Comparison of ENCODE assay signal across 8 mouse cellular contexts in genomic region chr11:3912875-3913271, GRCm38 (mm10). TPM values are rescaled to one million over a fixed set of nuclear protein-coding genes. Genes with fewer than 3 reads are reported as not detected.
DNase-seq lines count a peak whose midpoint lies in the region; ATAC-seq and TF ChIP-seq lines count a peak whose summit lies in the region.

No protein-coding gene starts in this region.

- peaks cover 5% of the 10 kb centered on the region for H3K27me3 ChIP-seq in liver, adult 2 months (ENCODE audit: control insufficient read depth, insufficient read depth, low read length)
- H3K27me3 ChIP-seq in forebrain, postnatal 0 days (ENCODE audit: insufficient read depth, low read length) = no peaks in the 10 kb centered on the region
- H3K27me3 ChIP-seq in intestine, embryonic 14.5 days (replicated peaks; ENCODE audit: control insufficient read depth, insufficient read depth, low read length) = peaks cover 7% of the 10 kb centered on the region; the same call in 1 of the 2 replicates
- peaks cover 26% of the 10 kb centered on the region for H3K27me3 ChIP-seq in liver, postnatal 0 days (ENCODE audit: insufficient read depth, low read length)
- no peaks in the 10 kb centered on the region for H3K27me3 ChIP-seq in neural tube, embryonic 14.5 days (ENCODE audit: control insufficient read depth, insufficient read depth, low read length)

- no peaks in the 10 kb centered on the region for H3K79me2 ChIP-seq in liver, adult 2 months (ENCODE audit: control insufficient read depth, insufficient read depth, low read length)

- no peak for TF ChIP-seq EP300 in liver, postnatal 0 days (IDR thresholded peaks at IDR 0.05; ENCODE audit: low read depth)

- peak overlapping the region; percentile 58; the same call in 1 of the 2 replicates for H3K4me3 ChIP-seq in liver, adult 2 months (ENCODE audit: insufficient read depth, low read depth, low read length)
- H3K4me3 ChIP-seq in forebrain, postnatal 0 days (ENCODE audit: low read depth, low read length) = peak overlapping the region; percentile 68
- peak overlapping the region; percentile 50 for H3K4me3 ChIP-seq in intestine, embryonic 14.5 days (ENCODE audit: low read depth, low read length)
- peak overlapping the region; percentile 59 for H3K4me3 ChIP-seq in liver, postnatal 0 days (ENCODE audit: low read depth, low read length)
- H3K4me3 ChIP-seq in neural tube, embryonic 14.5 days (ENCODE audit: low read depth, low read length) = peak overlapping the region; percentile 61

- H3K4me2 ChIP-seq in forebrain, postnatal 0 days (ENCODE audit: low read depth) = peak overlapping the region; percentile 92
- H3K4me2 ChIP-seq in intestine, embryonic 14.5 days (ENCODE audit: low read length) = peak overlapping the region; percentile 84
- H3K4me2 ChIP-seq in liver, postnatal 0 days (ENCODE audit: low read depth, low read length) = peak overlapping the region; percentile 84
- peak overlapping the region; percentile 93 for H3K4me2 ChIP-seq in neural tube, embryonic 14.5 days (ENCODE audit: low read depth, low read length)

- no peak overlapping the region for H3K27ac ChIP-seq in liver, adult 2 months (replicated peaks; ENCODE audit: insufficient read depth, low read depth, low read length)
- H3K27ac ChIP-seq in forebrain, postnatal 0 days (ENCODE audit: low read depth, low read length) = peak overlapping the region; percentile 80
- no peak overlapping the region for H3K27ac ChIP-seq in intestine, embryonic 14.5 days (ENCODE audit: low read depth)
- no peak overlapping the region for H3K27ac ChIP-seq in liver, postnatal 0 days (ENCODE audit: low read depth)
- peak overlapping the region; percentile 71; the same call in 1 of the 2 replicates for H3K27ac ChIP-seq in neural tube, embryonic 14.5 days (ENCODE audit: low read depth, low read length)

- 0 out of 2 replicates have a peak, but pooled peaks have one; percentile 11 for ATAC-seq in forebrain, postnatal 0 days
- 0 out of 2 replicates have a peak, but pooled peaks have one; percentile 16 for ATAC-seq in intestine, embryonic 14.5 days (replicated peaks; ENCODE audit: low FRiP score, low TSS enrichment, low read depth)
- no peak for ATAC-seq in liver, postnatal 0 days
- ATAC-seq in neural tube, embryonic 14.5 days (ENCODE audit: low read depth) = peak; percentile 31; the same call in 1 of the 2 replicates

- no peak for TF ChIP-seq CTCF in liver, adult 2 months (IDR thresholded peaks at IDR 0.05; ENCODE audit: low read depth, low read length)
- TF ChIP-seq CTCF in brain, embryonic 14.5 days (IDR thresholded peaks at IDR 0.05; ENCODE audit: borderline replicate concordance, extremely low read depth, insufficient read depth, insufficient read length) = no peak; the same call in 1 of the 2 replicates
- TF ChIP-seq CTCF in forebrain, postnatal 0 days (IDR thresholded peaks at IDR 0.05; ENCODE audit: low read depth) = peak; percentile 40; the same call in 1 of the 2 replicates
- peak; percentile 14; the same call in 1 of the 2 replicates for TF ChIP-seq CTCF in liver, postnatal 0 days (IDR thresholded peaks at IDR 0.05; ENCODE audit: low read depth)

- H3K4me1 ChIP-seq in liver, adult 2 months (ENCODE audit: control insufficient read depth, insufficient read depth, low read length) = peaks cover 3% of the 10 kb centered on the region; the same call in 1 of the 2 replicates
- peaks cover 23% of the 10 kb centered on the region for H3K4me1 ChIP-seq in forebrain, postnatal 0 days (ENCODE audit: insufficient read depth)
- H3K4me1 ChIP-seq in intestine, embryonic 14.5 days (replicated peaks; ENCODE audit: control insufficient read depth, insufficient read depth, low read length) = peaks cover 4% of the 10 kb centered on the region
- H3K4me1 ChIP-seq in liver, postnatal 0 days (ENCODE audit: insufficient read depth) = peaks cover 17% of the 10 kb centered on the region
- peaks cover 33% of the 10 kb centered on the region for H3K4me1 ChIP-seq in neural tube, embryonic 14.5 days (ENCODE audit: control insufficient read depth, insufficient read depth, low read length)

- TF ChIP-seq POLR2A in liver, adult 2 months (IDR thresholded peaks at IDR 0.05; ENCODE audit: extremely low read depth, insufficient read depth, low read length) = no peak
- no peak for TF ChIP-seq POLR2A in brain, embryonic 14.5 days (IDR thresholded peaks at IDR 0.05; ENCODE audit: borderline replicate concordance, extremely low read depth, insufficient read depth, insufficient read length, poor library complexity, severe bottlenecking)

- 19% methylated on average over 16 of the region's 16 CpGs for WGBS in liver, adult 2 months
- WGBS in forebrain, postnatal 0 days = 3% methylated on average over 16 of the region's 16 CpGs
- 4% methylated on average over 16 of the region's 16 CpGs for WGBS in intestine, embryonic 14.5 days
- WGBS in liver, postnatal 0 days (ENCODE audit: insufficient replicate concordance) = 9% methylated on average over 16 of the region's 16 CpGs
- 4% methylated on average over 16 of the region's 16 CpGs for WGBS in neural tube, embryonic 14.5 days

- no peak for DNase-seq in liver, adult 2 months (ENCODE audit: extremely low read depth, low read depth, low spot score)
- no peak for DNase-seq in liver
- peak; percentile 55 for DNase-seq in brain, embryonic 14.5 days (ENCODE audit: low read depth)
- DNase-seq in forebrain, postnatal 0 days = no peak
- peak; percentile 68 for DNase-seq in intestine, embryonic 14.5 days (ENCODE audit: low spot score)
- DNase-seq in liver, postnatal 0 days = no peak
- DNase-seq in frontal cortex, adult 2 months (ENCODE audit: extremely low spot score in 1 of 2, low spot score in 1 of 2) = no peak

- no peaks in the 10 kb centered on the region for H3K9me3 ChIP-seq in forebrain, postnatal 0 days (ENCODE audit: low read length)
- no peaks in the 10 kb centered on the region for H3K9me3 ChIP-seq in intestine, embryonic 14.5 days (ENCODE audit: control insufficient read depth, low read length)
- H3K9me3 ChIP-seq in liver, postnatal 0 days (ENCODE audit: low read length) = no peaks in the 10 kb centered on the region
- H3K9me3 ChIP-seq in neural tube, embryonic 14.5 days (ENCODE audit: control insufficient read depth, low read length) = no peaks in the 10 kb centered on the region

- peak overlapping the region; percentile 32 for H3K9ac ChIP-seq in liver, adult 2 months (ENCODE audit: low read depth, low read length)
- peak overlapping the region; percentile 73 for H3K9ac ChIP-seq in forebrain, postnatal 0 days
- H3K9ac ChIP-seq in intestine, embryonic 14.5 days (ENCODE audit: low read length) = peak overlapping the region; percentile 36; the same call in 1 of the 2 replicates
- H3K9ac ChIP-seq in liver, postnatal 0 days (replicated peaks) = peak overlapping the region; percentile 41
- peak overlapping the region; percentile 66 for H3K9ac ChIP-seq in neural tube, embryonic 14.5 days (replicated peaks; ENCODE audit: low read depth, low read length)

- H3K36me3 ChIP-seq in liver, adult 2 months (ENCODE audit: control insufficient read depth, insufficient read depth, low read length) = no peaks in the 10 kb centered on the region
- H3K36me3 ChIP-seq in forebrain, postnatal 0 days (ENCODE audit: insufficient read depth) = no peaks in the 10 kb centered on the region
- H3K36me3 ChIP-seq in intestine, embryonic 14.5 days (ENCODE audit: control insufficient read depth, insufficient read depth, low read length) = no peaks in the 10 kb centered on the region
- H3K36me3 ChIP-seq in liver, postnatal 0 days (replicated peaks; ENCODE audit: insufficient read depth, low read length) = no peaks in the 10 kb centered on the region
- no peaks in the 10 kb centered on the region for H3K36me3 ChIP-seq in neural tube, embryonic 14.5 days (ENCODE audit: control insufficient read depth, insufficient read depth, low read length)

RNA-seq across cellular contexts. Expression of gene Slc35e4, which starts 1.6 kb away (rescaled TPM):
- total RNA-seq in liver, adult 2 months (2014; rRNA removed) = 0.18 and 0.34 TPM in 2 replicates
- polyA plus RNA-seq in liver, adult 2 months (2012; rRNA removed) = 0.27 and 0.46 TPM in 2 replicates
- 13.2 and 13.5 TPM in 2 replicates for polyA plus RNA-seq in brain, embryonic 14.5 days (2012; rRNA removed)
- total RNA-seq in forebrain, postnatal 0 days (2014; rRNA removed) = 39.1 and 43.7 TPM in 2 replicates
- 26.5 and 27.0 TPM in 2 replicates for polyA plus RNA-seq in forebrain, postnatal 0 days (2015; fragmentation: Nextera tagmentation; extraction: Ambion mirVana)
- polyA plus RNA-seq in intestine, embryonic 14.5 days (2014; fragmentation: Nextera tagmentation; extraction: Ambion mirVana) = 2.3 and 2.5 TPM in 2 replicates
- polyA plus RNA-seq in liver, postnatal 0 days (2015; fragmentation: Nextera tagmentation; extraction: Ambion mirVana) = 0.43 and 0.46 TPM in 2 replicates
- 11.6 and 13.6 TPM in 2 replicates for polyA plus RNA-seq in neural tube, embryonic 14.5 days (2014; fragmentation: Nextera tagmentation; extraction: Ambion mirVana)
- polyA plus RNA-seq in frontal cortex, adult 2 months (2012; rRNA removed) = 23.9 and 24.0 TPM in 2 replicates

RNA-seq across cellular contexts. Expression of gene Dusp18, which starts 17.8 kb away (rescaled TPM):
- under 0.01 and 0.07 TPM in 2 replicates for total RNA-seq in liver, adult 2 months (2014; rRNA removed)
- 0.05 TPM in 2 replicates for polyA plus RNA-seq in liver, adult 2 months (2012; rRNA removed)
- 17.6 and 26.4 TPM in 2 replicates for polyA plus RNA-seq in brain, embryonic 14.5 days (2012; rRNA removed)
- total RNA-seq in forebrain, postnatal 0 days (2014; rRNA removed) = 19.5 and 25.3 TPM in 2 replicates
- polyA plus RNA-seq in forebrain, postnatal 0 days (2015; fragmentation: Nextera tagmentation; extraction: Ambion mirVana) = 20.0 and 33.6 TPM in 2 replicates
- polyA plus RNA-seq in intestine, embryonic 14.5 days (2014; fragmentation: Nextera tagmentation; extraction: Ambion mirVana) = 8.3 and 8.7 TPM in 2 replicates
- 0.19 and 0.27 TPM in 2 replicates for polyA plus RNA-seq in liver, postnatal 0 days (2015; fragmentation: Nextera tagmentation; extraction: Ambion mirVana)
- 23.7 and 27.8 TPM in 2 replicates for polyA plus RNA-seq in neural tube, embryonic 14.5 days (2014; fragmentation: Nextera tagmentation; extraction: Ambion mirVana)
- 18.4 and 20.3 TPM in 2 replicates for polyA plus RNA-seq in frontal cortex, adult 2 months (2012; rRNA removed)

RNA-seq across cellular contexts. Expression of gene 4921536K21Rik, which starts 18.0 kb away (rescaled TPM):
- total RNA-seq in liver, adult 2 months (2014; rRNA removed) = not detected in 2 replicates
- polyA plus RNA-seq in liver, adult 2 months (2012; rRNA removed) = not detected in 2 replicates
- 0.67 and 1.0 TPM in 2 replicates for polyA plus RNA-seq in brain, embryonic 14.5 days (2012; rRNA removed)
- 0.19 and 0.31 TPM in 2 replicates for total RNA-seq in forebrain, postnatal 0 days (2014; rRNA removed)
- polyA plus RNA-seq in forebrain, postnatal 0 days (2015; fragmentation: Nextera tagmentation; extraction: Ambion mirVana) = 0.33 and 0.56 TPM in 2 replicates
- polyA plus RNA-seq in intestine, embryonic 14.5 days (2014; fragmentation: Nextera tagmentation; extraction: Ambion mirVana) = 0.07 and 0.11 TPM in 2 replicates
- polyA plus RNA-seq in liver, postnatal 0 days (2015; fragmentation: Nextera tagmentation; extraction: Ambion mirVana) = not detected in 2 replicates
- 0.13 and 0.17 TPM in 2 replicates for polyA plus RNA-seq in neural tube, embryonic 14.5 days (2014; fragmentation: Nextera tagmentation; extraction: Ambion mirVana)
- polyA plus RNA-seq in frontal cortex, adult 2 months (2012; rRNA removed) = 0.28 and 0.46 TPM in 2 replicates

RNA-seq across cellular contexts. Expression of gene Tcn2, which starts 19.1 kb away (rescaled TPM):
- total RNA-seq in liver, adult 2 months (2014; rRNA removed) = 101 and 110 TPM in 2 replicates
- polyA plus RNA-seq in liver, adult 2 months (2012; rRNA removed) = 211 and 236 TPM in 2 replicates
- 21.2 and 27.4 TPM in 2 replicates for polyA plus RNA-seq in brain, embryonic 14.5 days (2012; rRNA removed)
- 20.3 and 20.9 TPM in 2 replicates for total RNA-seq in forebrain, postnatal 0 days (2014; rRNA removed)
- polyA plus RNA-seq in forebrain, postnatal 0 days (2015; fragmentation: Nextera tagmentation; extraction: Ambion mirVana) = 23.2 and 24.1 TPM in 2 replicates
- polyA plus RNA-seq in intestine, embryonic 14.5 days (2014; fragmentation: Nextera tagmentation; extraction: Ambion mirVana) = 37.9 and 39.0 TPM in 2 replicates
- polyA plus RNA-seq in liver, postnatal 0 days (2015; fragmentation: Nextera tagmentation; extraction: Ambion mirVana) = 55.5 and 61.3 TPM in 2 replicates
- 15.4 and 30.9 TPM in 2 replicates for polyA plus RNA-seq in neural tube, embryonic 14.5 days (2014; fragmentation: Nextera tagmentation; extraction: Ambion mirVana)
- 33.2 and 39.2 TPM in 2 replicates for polyA plus RNA-seq in frontal cortex, adult 2 months (2012; rRNA removed)

RNA-seq across cellular contexts. Expression of gene Osbp2, which starts 49.2 kb away (rescaled TPM):
- total RNA-seq in liver, adult 2 months (2014; rRNA removed) = 1.1 and 1.4 TPM in 2 replicates
- polyA plus RNA-seq in liver, adult 2 months (2012; rRNA removed) = 0.70 and 0.72 TPM in 2 replicates
- polyA plus RNA-seq in brain, embryonic 14.5 days (2012; rRNA removed) = 18.4 and 26.2 TPM in 2 replicates
- total RNA-seq in forebrain, postnatal 0 days (2014; rRNA removed) = 48.1 and 63.2 TPM in 2 replicates
- polyA plus RNA-seq in forebrain, postnatal 0 days (2015; fragmentation: Nextera tagmentation; extraction: Ambion mirVana) = 21.3 and 30.8 TPM in 2 replicates
- polyA plus RNA-seq in intestine, embryonic 14.5 days (2014; fragmentation: Nextera tagmentation; extraction: Ambion mirVana) = 0.44 and 0.51 TPM in 2 replicates
- polyA plus RNA-seq in liver, postnatal 0 days (2015; fragmentation: Nextera tagmentation; extraction: Ambion mirVana) = 0.07 TPM in 1 of 2 replicates, not detected in the other
- 17.7 and 22.7 TPM in 2 replicates for polyA plus RNA-seq in neural tube, embryonic 14.5 days (2014; fragmentation: Nextera tagmentation; extraction: Ambion mirVana)
- polyA plus RNA-seq in frontal cortex, adult 2 months (2012; rRNA removed) = 65.4 TPM in 2 replicates

Comparison
In these comparisons a context has a peak if more than half of its experiments do, and no peak if none do; other contexts are left out.
1. CTCF ChIP-seq: peak in forebrain, postnatal 0 days (single experiment) and liver, postnatal 0 days (single experiment); none in liver, adult 2 months (single experiment) and brain, embryonic 14.5 days (single experiment).
2. DNase-seq: peak in brain, embryonic 14.5 days (single experiment) and intestine, embryonic 14.5 days (single experiment); none in liver, adult 2 months (single experiment), liver (single experiment), forebrain, postnatal 0 days (single experiment), liver, postnatal 0 days (single experiment) and frontal cortex, adult 2 months (0 of 2).
3. H3K27ac ChIP-seq: peak in forebrain, postnatal 0 days (single experiment) and neural tube, embryonic 14.5 days (single experiment); none in liver, adult 2 months (single experiment), intestine, embryonic 14.5 days (single experiment) and liver, postnatal 0 days (single experiment).
4. Peak in every context shown above with its lines, with median percentiles within 50 percentile points of each other: H3K4me3 ChIP-seq, H3K9ac ChIP-seq and H3K4me2 ChIP-seq.